Mouse (Mus musculus) liver, postnatal 0 days (tissue): Measurements from ENCODE around the gene Olfr325. TPM values are rescaled to one million over a fixed set of nuclear protein-coding genes. Genes with fewer than 3 reads are reported as not detected.
"Not testable (repeated sequence)": the region's sequence is repeated elsewhere in the genome, so short reads cannot be mapped to it uniquely, and the experiment has no call there.

Experiments used
- ATAC-seq: fragments of 200-750 bp; cut with Nextera tagmentation; 2 replicates; pipeline ENCODE4 v1.8.0; 2017; ENCODE audit warnings: mild to moderate bottlenecking, moderate library complexity
- DNase-seq: peaks from one replicate; pipeline ENCODE4 v3.0.0-alpha.2; 2016
- H3K27ac ChIP-seq: fragments of 300-500 bp; sonication (generic); 2 replicates; pipeline ENCODE4 v1.5.1; 2014; ENCODE audit warnings: antibody characterized with exemption, moderate library complexity, mild to moderate bottlenecking, low read depth
- H3K27me3 ChIP-seq: fragments of 300-500 bp; sonication (generic); 2 replicates; pipeline ENCODE4 v1.6.1; 2014; ENCODE audit warnings: low read length, control low read depth, mixed read lengths; ENCODE audit not compliant: insufficient read depth
- H3K36me3 ChIP-seq: fragments of 300-500 bp; sonication (generic); replicated peaks from 2 replicates; pipeline ENCODE4 v1.6.1; 2014; ENCODE audit warnings: mild to moderate bottlenecking, control low read depth, low read length, moderate library complexity, mixed read lengths; ENCODE audit not compliant: insufficient read depth
- H3K4me1 ChIP-seq: fragments of 300-500 bp; sonication (generic); 2 replicates; pipeline ENCODE4 v1.6.1; 2014; ENCODE audit warnings: antibody characterized with exemption, mild to moderate bottlenecking, control low read depth; ENCODE audit not compliant: insufficient read depth
- H3K4me2 ChIP-seq: fragments of 300-500 bp; sonication (generic); 2 replicates; pipeline ENCODE4 v1.6.1; 2014; ENCODE audit warnings: low read depth, mild to moderate bottlenecking, low read length, moderate library complexity, mixed read lengths
- H3K4me3 ChIP-seq: fragments of 300-500 bp; sonication (generic); 2 replicates; pipeline ENCODE4 v1.5.1; 2014; ENCODE audit warnings: low read depth, low read length
- H3K9ac ChIP-seq: fragments of 300-500 bp; sonication (generic); replicated peaks from 2 replicates; pipeline ENCODE4 v1.6.1; 2014; ENCODE audit warnings: mild to moderate bottlenecking, moderate library complexity
- H3K9me3 ChIP-seq: fragments of 300-500 bp; sonication (generic); 2 replicates; pipeline ENCODE4 v1.6.1; 2016; ENCODE audit warnings: mild to moderate bottlenecking, control low read depth, low read length, mixed read lengths
- CTCF ChIP-seq: sonication (generic); IDR thresholded peaks from 2 replicates; pipeline ENCODE4 v1.5.1; 2016; ENCODE audit warnings: antibody characterized with exemption, low read depth
- EP300 ChIP-seq: IDR thresholded peaks from 2 replicates; pipeline ENCODE4 v1.6.1; 2016; ENCODE audit warnings: antibody characterized with exemption, low read depth, mild to moderate bottlenecking
- WGBS: fragments of 180-500 bp; shearing (Covaris S2); extraction: QIAGEN DNeasy Blood & Tissue Kit; methylation state at CpG from one replicate; pipeline ENCODE4 v1.1.7; 2014; ENCODE audit not compliant: insufficient replicate concordance; 5-methylcytosine and 5-hydroxymethylcytosine counted together
- polyA plus RNA-seq: library from polyadenylated mRNA; unstranded; fragments of >200 nt; fragmentation: Nextera tagmentation; extraction: Ambion mirVana; gene quantifications from 2 replicates; pipeline ENCODE4 v1.2.1, GENCODE M21; 2015

Gene Olfr325
- polyA plus RNA-seq: not detected in 2 replicates

DNA sequence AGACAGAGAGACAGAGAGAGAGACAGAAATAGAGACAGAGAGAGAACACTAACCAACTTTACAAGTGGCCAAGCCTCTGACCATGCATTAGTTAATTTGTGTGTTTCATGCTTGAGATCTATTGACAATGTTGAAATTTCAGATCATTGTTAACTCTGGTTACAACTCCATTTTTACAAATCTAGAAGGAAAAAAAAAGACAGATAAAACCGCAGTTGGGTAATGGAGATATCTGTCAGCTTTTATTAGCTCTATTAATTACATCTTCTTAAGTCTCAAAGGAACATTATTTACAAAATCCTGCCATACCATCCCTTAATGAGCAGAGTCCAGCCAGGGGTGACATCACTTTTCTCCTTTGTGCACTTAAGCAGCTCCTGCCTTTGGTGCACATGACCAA lies at the start of gene Olfr325:
Gene Olfr325 (plus strand): TSS at position 301 of the 400 bp plus-strand sequence.
- WGBS: 54% methylated on average over 1 of the region's 1 CpGs
- Histone ChIP-seq H3K36me3 (no peaks in the 10 kb centered on the region), H3K4me2 (no peak within 1 kb of the TSS), H3K4me1 (no peaks in the 10 kb centered on the region), H3K27me3 (no peaks in the 10 kb centered on the region), H3K4me3 (no peak within 1 kb of the TSS), H3K27ac (no peak within 1 kb of the TSS), H3K9me3 (no peaks in the 10 kb centered on the region), H3K9ac (no peak within 1 kb of the TSS)
- ATAC-seq (no peak), DNase-seq (no peak)
- TF ChIP-seq CTCF (no peak), EP300 (no peak)

DNA sequence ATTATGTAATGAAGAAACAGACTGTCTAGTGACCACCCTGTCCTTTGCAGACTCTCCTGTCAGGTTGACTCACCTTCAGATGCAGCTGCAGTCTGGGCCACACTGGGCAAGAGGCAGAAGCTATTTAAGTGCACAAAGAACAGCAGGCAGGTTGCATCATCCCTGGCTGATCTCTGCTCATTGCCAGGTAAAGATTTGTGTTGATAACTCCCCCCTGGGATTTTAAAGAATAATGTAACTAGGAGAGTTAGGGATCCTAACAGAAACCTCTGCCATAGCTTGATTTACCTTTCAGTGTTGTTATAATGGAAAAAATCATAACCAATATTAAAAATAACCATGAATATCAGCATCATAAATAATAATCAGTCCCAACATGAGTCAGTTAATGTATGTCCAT lies 42.8 kb upstream of the Olfr325 start, which contains the start of gene Olfr330:
Gene Olfr330 (minus strand): TSS at position 101 of the 400 bp plus-strand sequence.
- not testable (repeated sequence) for ATAC-seq, H3K4me1 ChIP-seq, H3K4me2 ChIP-seq, H3K4me3 ChIP-seq, DNase-seq, H3K27me3 ChIP-seq, H3K27ac ChIP-seq, H3K9me3 ChIP-seq, H3K9ac ChIP-seq, H3K36me3 ChIP-seq

DNA sequence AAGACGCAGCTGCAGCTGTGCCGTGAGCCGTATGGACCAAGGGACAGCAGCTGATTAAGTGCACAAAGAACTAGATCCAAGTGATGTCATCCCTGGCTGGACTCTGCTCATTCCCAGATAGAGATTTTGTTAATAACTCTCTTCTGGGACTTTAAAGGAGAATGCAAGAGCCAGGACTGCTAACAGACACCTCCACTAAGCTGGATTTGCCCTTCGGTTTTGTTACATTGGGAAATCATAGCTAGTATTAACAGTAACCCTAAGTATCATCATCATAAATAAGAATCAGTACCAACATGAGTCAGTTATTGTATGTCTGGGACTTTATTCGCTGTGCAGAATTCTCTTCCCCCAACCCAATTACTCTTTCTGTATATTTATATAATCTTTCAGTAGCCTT lies 31.2 kb upstream of the Olfr325 start, which contains the start of gene Olfr329-ps:
Gene Olfr329-ps (minus strand): TSS at position 101 of the 400 bp plus-strand sequence.
- DNase-seq (no peak), ATAC-seq (no peak)
- Histone ChIP-seq H3K4me1 (no peaks in the 10 kb centered on the region), H3K4me2 (no peak within 1 kb of the TSS), H3K36me3 (no peaks in the 10 kb centered on the region), H3K4me3 (no peak within 1 kb of the TSS), H3K9ac (no peak within 1 kb of the TSS), H3K9me3 (no peaks in the 10 kb centered on the region), H3K27me3 (no peaks in the 10 kb centered on the region), H3K27ac (no peak within 1 kb of the TSS)
- TF ChIP-seq EP300 (no peak), CTCF (no peak)
- 77% methylated on average over 5 of the region's 5 CpGs for WGBS

DNA sequence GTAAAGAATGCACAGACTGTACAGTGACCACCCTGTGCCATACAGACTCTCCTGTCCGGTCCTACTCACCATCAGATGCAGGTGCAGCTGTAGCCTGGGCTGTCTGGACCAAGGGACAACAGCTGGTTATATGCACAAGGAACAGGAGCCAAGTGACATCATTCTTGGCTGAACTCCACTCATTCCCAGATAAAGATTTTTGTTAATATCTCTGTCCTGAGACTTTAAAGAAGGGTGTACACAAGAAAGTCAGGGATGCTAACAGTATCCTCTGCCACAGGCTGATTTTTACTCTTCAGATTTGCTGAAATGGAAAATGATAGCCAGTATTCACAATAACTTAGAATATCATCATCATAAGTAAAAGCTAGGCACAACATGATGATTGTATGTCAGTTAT lies 22.0 kb upstream of the Olfr325 start, which contains the start of gene Olfr328:
Gene Olfr328 (minus strand): TSS at position 101 of the 400 bp plus-strand sequence.
- no peaks in the 10 kb centered on the region for H3K36me3 ChIP-seq
- H3K9me3 ChIP-seq: no peaks in the 10 kb centered on the region
- H3K27me3 ChIP-seq: no peaks in the 10 kb centered on the region
- TF ChIP-seq EP300 (no peak), CTCF (no peak)
- H3K4me3 ChIP-seq: no peak within 1 kb of the TSS
- DNase-seq (no peak), ATAC-seq (no peak)
- H3K27ac ChIP-seq: no peak within 1 kb of the TSS
- 65% methylated on average over 1 of the region's 1 CpGs for WGBS
- no peak within 1 kb of the TSS for H3K9ac ChIP-seq
- no peaks in the 10 kb centered on the region for H3K4me1 ChIP-seq
- no peak within 1 kb of the TSS for H3K4me2 ChIP-seq

DNA sequence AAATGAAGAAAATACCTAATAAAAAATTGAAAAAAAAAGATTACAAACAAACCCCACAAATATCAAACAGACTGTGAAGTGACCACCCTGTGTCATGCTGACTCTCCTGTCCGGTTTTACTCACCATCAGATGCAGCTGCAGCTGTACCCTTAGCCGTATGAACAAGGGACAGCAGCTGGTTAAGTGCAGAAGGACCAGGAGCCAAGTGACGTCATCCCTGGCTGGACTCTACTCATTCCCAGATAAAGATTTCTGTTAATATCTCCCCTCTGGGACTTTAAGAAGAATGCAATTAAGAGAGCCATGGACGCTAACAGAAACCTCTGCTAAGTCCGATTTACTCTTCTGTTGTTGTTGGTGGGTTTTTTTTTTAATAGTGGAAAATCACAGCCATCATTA lies 7.1 kb upstream of the Olfr325 start, which contains the start of gene Olfr224:
Gene Olfr224 (minus strand): TSS at position 149 of the 400 bp plus-strand sequence.
- DNase-seq: no peak
- Histone ChIP-seq H3K9ac (no peak within 1 kb of the TSS), H3K4me1 (no peaks in the 10 kb centered on the region), H3K4me3 (no peak within 1 kb of the TSS), H3K27me3 (no peaks in the 10 kb centered on the region), H3K4me2 (no peak within 1 kb of the TSS), H3K36me3 (no peaks in the 10 kb centered on the region), H3K27ac (no peak within 1 kb of the TSS), H3K9me3 (no peaks in the 10 kb centered on the region)
- no peak for TF ChIP-seq CTCF
- no peak for TF ChIP-seq EP300
- ATAC-seq: no peak
- 70% methylated on average over 5 of the region's 5 CpGs for WGBS

DNA sequence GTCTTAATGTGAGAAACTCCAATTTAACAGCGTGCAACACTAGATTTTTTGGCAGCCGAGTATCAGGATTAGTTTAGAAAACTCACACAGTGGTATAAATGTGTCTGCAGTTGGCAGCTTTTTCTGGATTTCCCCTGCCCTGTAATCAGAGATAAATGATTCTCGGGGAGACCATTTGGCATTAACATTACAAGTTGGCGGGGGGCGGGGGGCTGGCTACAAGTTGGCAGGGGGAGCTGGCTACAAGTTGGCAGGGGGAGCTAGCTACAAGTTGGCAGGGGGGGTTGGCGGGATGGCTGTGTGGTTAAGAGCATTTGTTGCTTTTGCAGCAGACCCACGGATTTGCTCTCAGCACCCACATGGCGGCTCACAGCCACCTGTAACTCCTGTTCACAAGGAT lies 1.1 kb downstream of the Olfr325 start:
- no peak for ATAC-seq
- no peak for TF ChIP-seq CTCF
- TF ChIP-seq EP300: no peak
- H3K4me1 ChIP-seq: no peaks in the 10 kb centered on the region
- no peaks in the 10 kb centered on the region for H3K36me3 ChIP-seq
- H3K9ac ChIP-seq: no peak overlapping the region
- no peak overlapping the region for H3K27ac ChIP-seq
- H3K4me2 ChIP-seq: no peak overlapping the region
- no peak overlapping the region for H3K4me3 ChIP-seq
- H3K27me3 ChIP-seq: no peaks in the 10 kb centered on the region
- H3K9me3 ChIP-seq: no peaks in the 10 kb centered on the region
- WGBS: 72% methylated on average over 8 of the region's 8 CpGs
- DNase-seq: no peak

DNA sequence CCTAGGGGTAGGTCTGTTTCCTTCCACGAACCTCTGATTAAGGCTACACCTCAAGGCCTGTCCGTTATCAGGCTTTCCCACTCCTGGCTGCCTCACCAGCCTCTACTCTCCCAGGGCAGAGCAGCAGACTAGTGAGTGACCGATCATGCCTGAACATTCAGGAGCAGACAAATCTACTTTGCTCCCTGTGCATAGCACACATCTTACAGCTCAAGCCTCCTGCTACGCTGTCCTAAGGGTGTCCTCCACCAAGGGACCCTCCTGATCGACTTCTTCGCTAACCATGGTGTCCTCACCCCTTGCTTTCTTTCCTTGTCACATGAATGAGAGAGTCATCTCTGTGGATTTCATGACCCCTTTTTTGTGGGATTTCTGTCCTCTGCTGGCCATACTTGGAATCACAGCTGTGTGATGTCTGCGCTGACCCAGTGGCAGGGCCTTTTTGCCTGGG lies 10.4 kb downstream of the Olfr325 start:
- ATAC-seq: peak; percentile 100

More for the DNA sequence above, 10.4 kb downstream of the Olfr325 start:
- no peaks in the 10 kb centered on the region for H3K27me3 ChIP-seq
- no peak overlapping the region for H3K4me3 ChIP-seq
- peaks cover 6% of the 10 kb centered on the region for H3K4me1 ChIP-seq
- WGBS: 50% methylated on average over 7 of the region's 7 CpGs
- peak overlapping the region; percentile 45 for H3K4me2 ChIP-seq
- no peaks in the 10 kb centered on the region for H3K9me3 ChIP-seq
- no peaks in the 10 kb centered on the region for H3K36me3 ChIP-seq
- H3K27ac ChIP-seq: peak overlapping the region; percentile 58
- peak; percentile 87 for TF ChIP-seq CTCF
- peak; percentile 84 for TF ChIP-seq EP300
- H3K9ac ChIP-seq: no peak overlapping the region
- peak; percentile 49 for DNase-seq
